Mouse (Mus musculus): ENCODE measurements at regions not wholly inside any gene's neighbourhood (a gene's known extent, or its start where the extent isn't known, plus 50 kb on each side); places are given as distances from the start of the nearest gene placed in this dataset.
A peak's percentile ranks its signal among the peaks of the same experiment; 100 is the strongest.

- H3K36me3 ChIP-seq (ENCODE audit: control insufficient read depth, insufficient read depth, low read length) = no peaks in the 10 kb centered on the region
- no peak overlapping the region for H3K27ac ChIP-seq (ENCODE audit: low read length)
- no peaks in the 10 kb centered on the region for H3K27me3 ChIP-seq (replicated peaks; ENCODE audit: control insufficient read depth, insufficient read depth, low read length)
- peaks cover 5% of the 10 kb centered on the region for H3K4me1 ChIP-seq (ENCODE audit: control insufficient read depth, insufficient read depth, low read length)
- ATAC-seq = no peak
- H3K4me3 ChIP-seq (ENCODE audit: low read length) = no peak overlapping the region
- H3K9ac ChIP-seq (ENCODE audit: low read depth, low read length) = no peak overlapping the region
- no peaks in the 10 kb centered on the region for H3K9me3 ChIP-seq (ENCODE audit: control insufficient read depth, low read length)
- H3K4me2 ChIP-seq (ENCODE audit: low read depth, low read length) = no peak overlapping the region
Observed at GRCm38 (mm10) chr8:126081279-126081678, 86.3 kb downstream of the Kcnk1 start.

GRCm38 (mm10) chr8:126082827-126083226 is 87.9 kb downstream of the Kcnk1 start:
- Histone ChIP-seq H3K36me3 (ENCODE audit: control insufficient read depth, insufficient read depth, low read length) (no peaks in the 10 kb centered on the region), H3K4me2 (ENCODE audit: low read depth, low read length) (no peak overlapping the region), H3K9ac (ENCODE audit: low read depth, low read length) (no peak overlapping the region), H3K4me1 (ENCODE audit: control insufficient read depth, insufficient read depth, low read length) (peaks cover 5% of the 10 kb centered on the region), H3K4me3 (ENCODE audit: low read length) (no peak overlapping the region), H3K9me3 (ENCODE audit: control insufficient read depth, low read length) (no peaks in the 10 kb centered on the region), H3K27me3 (replicated peaks; ENCODE audit: control insufficient read depth, insufficient read depth, low read length) (no peaks in the 10 kb centered on the region), H3K27ac (ENCODE audit: low read length) (no peak overlapping the region)
- ATAC-seq = no peak
- 65% methylated on average over 1 of the region's 1 CpGs for WGBS

DNA sequence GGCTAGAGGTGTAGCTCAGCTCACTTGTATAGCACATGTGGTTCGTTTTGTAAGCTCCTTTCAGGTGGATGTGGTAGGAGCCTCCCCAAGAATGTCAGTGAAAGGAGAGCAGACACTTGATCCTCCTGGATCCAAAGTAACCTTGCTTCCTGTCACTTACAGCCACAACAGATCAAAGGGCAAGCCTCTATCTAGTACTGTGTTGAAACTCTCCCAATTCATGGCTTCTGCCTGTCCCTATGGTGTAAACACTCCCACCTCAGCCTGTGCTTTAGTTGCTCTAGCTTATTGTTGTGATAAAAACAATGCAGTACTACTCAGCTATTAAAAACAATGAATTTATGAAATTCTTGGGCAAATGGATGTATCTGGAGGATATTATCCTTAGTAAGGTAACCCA is 95.8 kb downstream of the Kcnk1 start:
- 71% methylated on average over 1 of the region's 1 CpGs for WGBS
- H3K9ac ChIP-seq (ENCODE audit: low read depth, low read length) = no peak overlapping the region
- no peak overlapping the region for H3K4me2 ChIP-seq (ENCODE audit: low read depth, low read length)
- H3K27ac ChIP-seq (ENCODE audit: low read length) = no peak overlapping the region
- peak; percentile 57 for ATAC-seq
- no peaks in the 10 kb centered on the region for H3K4me1 ChIP-seq (ENCODE audit: control insufficient read depth, insufficient read depth, low read length)
- no peak overlapping the region for H3K4me3 ChIP-seq (ENCODE audit: low read length)
- no peaks in the 10 kb centered on the region for H3K36me3 ChIP-seq (ENCODE audit: control insufficient read depth, insufficient read depth, low read length)
- 0 out of 2 replicates have a peak, but pooled peaks cover 4% of the 10 kb centered on the region for H3K9me3 ChIP-seq (ENCODE audit: control insufficient read depth, low read length)
- no peaks in the 10 kb centered on the region for H3K27me3 ChIP-seq (replicated peaks; ENCODE audit: control insufficient read depth, insufficient read depth, low read length)

DNA sequence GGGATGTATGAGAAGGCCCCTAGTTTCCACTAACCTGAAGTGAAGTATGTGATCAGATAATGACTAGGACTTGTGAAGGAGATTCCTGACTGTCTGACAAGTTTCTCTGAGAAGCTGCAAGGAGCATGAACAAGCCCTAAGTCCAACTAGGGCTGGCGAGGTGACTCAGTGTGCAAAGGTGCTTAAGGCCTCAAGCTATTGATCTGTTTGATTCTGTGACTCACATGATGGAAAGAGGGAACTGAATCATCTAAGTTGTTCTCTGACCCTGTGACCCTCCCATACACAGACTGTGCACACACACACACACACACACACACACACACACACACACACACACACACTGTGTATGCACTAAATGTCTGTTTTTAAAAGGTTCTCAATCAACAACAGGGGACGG is 99.0 kb downstream of the Kcnk1 start:
- Histone ChIP-seq H3K27me3 (replicated peaks; ENCODE audit: control insufficient read depth, insufficient read depth, low read length) (no peaks in the 10 kb centered on the region), H3K27ac (ENCODE audit: low read length) (peak overlapping the region; percentile 61), H3K4me1 (ENCODE audit: control insufficient read depth, insufficient read depth, low read length) (no peaks in the 10 kb centered on the region), H3K9me3 (ENCODE audit: control insufficient read depth, low read length) (0 out of 2 replicates have a peak, but pooled peaks cover 4% of the 10 kb centered on the region), H3K9ac (ENCODE audit: low read depth, low read length) (no peak overlapping the region), H3K36me3 (ENCODE audit: control insufficient read depth, insufficient read depth, low read length) (no peaks in the 10 kb centered on the region), H3K4me2 (ENCODE audit: low read depth, low read length) (no peak overlapping the region), H3K4me3 (ENCODE audit: low read length) (no peak overlapping the region)
- WGBS = 68% methylated on average over 2 of the region's 2 CpGs
- peak; percentile 85 for ATAC-seq

DNA sequence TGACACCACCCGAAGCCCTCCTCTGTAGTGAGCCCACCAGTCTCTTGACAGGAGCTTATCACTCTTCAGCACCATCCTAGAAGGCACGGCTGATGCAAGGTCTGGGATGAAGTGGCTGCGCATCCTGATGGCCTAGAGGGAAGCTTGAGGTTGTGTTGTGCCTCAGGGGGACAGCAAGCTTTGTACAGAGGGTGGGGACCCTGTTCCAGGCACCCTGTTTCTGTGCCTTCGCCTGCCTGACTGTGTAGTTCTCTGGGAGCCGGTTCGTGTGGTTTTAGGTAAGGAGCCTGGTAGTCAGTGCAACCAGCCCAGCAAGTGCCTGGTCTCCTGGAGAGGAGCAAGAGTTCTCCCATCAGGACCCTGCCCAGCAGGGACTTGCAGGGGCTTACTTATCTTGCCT is 101.1 kb downstream of the Kcnk1 start:
- Histone ChIP-seq H3K27ac (ENCODE audit: low read length) (no peak overlapping the region), H3K4me1 (ENCODE audit: control insufficient read depth, insufficient read depth, low read length) (no peaks in the 10 kb centered on the region), H3K4me2 (ENCODE audit: low read depth, low read length) (no peak overlapping the region), H3K4me3 (ENCODE audit: low read length) (no peak overlapping the region), H3K9ac (ENCODE audit: low read depth, low read length) (no peak overlapping the region), H3K36me3 (ENCODE audit: control insufficient read depth, insufficient read depth, low read length) (no peaks in the 10 kb centered on the region), H3K9me3 (ENCODE audit: control insufficient read depth, low read length) (no peaks in the 10 kb centered on the region), H3K27me3 (replicated peaks; ENCODE audit: control insufficient read depth, insufficient read depth, low read length) (no peaks in the 10 kb centered on the region)
- WGBS = 69% methylated on average over 6 of the region's 6 CpGs
- ATAC-seq = no peak

GRCm38 (mm10) chr8:126096636-126097170 is 101.7 kb downstream of the Kcnk1 start:
- WGBS = 68% methylated on average over 9 of the region's 9 CpGs
- no peak for ATAC-seq
- Histone ChIP-seq H3K4me3 (ENCODE audit: low read length) (no peak overlapping the region), H3K4me2 (ENCODE audit: low read depth, low read length) (no peak overlapping the region), H3K4me1 (ENCODE audit: control insufficient read depth, insufficient read depth, low read length) (no peaks in the 10 kb centered on the region), H3K36me3 (ENCODE audit: control insufficient read depth, insufficient read depth, low read length) (no peaks in the 10 kb centered on the region), H3K27ac (ENCODE audit: low read length) (no peak overlapping the region), H3K9me3 (ENCODE audit: control insufficient read depth, low read length) (no peaks in the 10 kb centered on the region), H3K27me3 (replicated peaks; ENCODE audit: control insufficient read depth, insufficient read depth, low read length) (no peaks in the 10 kb centered on the region), H3K9ac (ENCODE audit: low read depth, low read length) (no peak overlapping the region)

DNA sequence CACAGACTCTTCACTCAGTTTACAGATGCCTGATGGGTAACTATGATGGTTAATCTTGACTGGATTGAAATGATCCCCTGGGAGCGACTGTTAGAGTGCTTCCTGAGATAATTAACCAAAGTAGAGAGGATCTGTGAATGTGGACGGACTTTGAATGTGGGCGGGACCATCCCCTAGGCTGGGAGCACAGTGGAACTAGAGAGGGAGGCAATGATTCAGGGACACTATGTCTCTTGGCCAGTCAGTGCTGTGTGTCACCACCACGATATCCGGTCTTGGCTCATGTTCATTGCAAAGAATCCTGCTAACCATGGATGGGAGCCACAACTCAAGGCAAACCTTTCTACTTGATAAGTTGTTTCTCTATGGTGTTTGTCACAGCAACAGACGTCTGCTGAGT is 103.9 kb downstream of the Kcnk1 start:
- H3K27ac ChIP-seq (ENCODE audit: low read length) = no peak overlapping the region
- no peak for ATAC-seq
- H3K36me3 ChIP-seq (ENCODE audit: control insufficient read depth, insufficient read depth, low read length) = no peaks in the 10 kb centered on the region
- H3K4me2 ChIP-seq (ENCODE audit: low read depth, low read length) = no peak overlapping the region
- H3K9me3 ChIP-seq (ENCODE audit: control insufficient read depth, low read length) = no peaks in the 10 kb centered on the region
- no peak overlapping the region for H3K4me3 ChIP-seq (ENCODE audit: low read length)
- H3K4me1 ChIP-seq (ENCODE audit: control insufficient read depth, insufficient read depth, low read length) = no peaks in the 10 kb centered on the region
- H3K27me3 ChIP-seq (replicated peaks; ENCODE audit: control insufficient read depth, insufficient read depth, low read length) = no peaks in the 10 kb centered on the region
- 80% methylated on average over 6 of the region's 6 CpGs for WGBS
- no peak overlapping the region for H3K9ac ChIP-seq (ENCODE audit: low read depth, low read length)

- no peaks in the 10 kb centered on the region for H3K27me3 ChIP-seq (replicated peaks; ENCODE audit: control insufficient read depth, insufficient read depth, low read length)
- no peak for ATAC-seq
- H3K27ac ChIP-seq (ENCODE audit: low read length) = no peak overlapping the region
- no peaks in the 10 kb centered on the region for H3K4me1 ChIP-seq (ENCODE audit: control insufficient read depth, insufficient read depth, low read length)
- no peak overlapping the region for H3K4me2 ChIP-seq (ENCODE audit: low read depth, low read length)
- no peaks in the 10 kb centered on the region for H3K9me3 ChIP-seq (ENCODE audit: control insufficient read depth, low read length)
- H3K4me3 ChIP-seq (ENCODE audit: low read length) = no peak overlapping the region
- H3K36me3 ChIP-seq (ENCODE audit: control insufficient read depth, insufficient read depth, low read length) = no peaks in the 10 kb centered on the region
- H3K9ac ChIP-seq (ENCODE audit: low read depth, low read length) = no peak overlapping the region
- WGBS = 71% methylated on average over 4 of the region's 4 CpGs
Observed at GRCm38 (mm10) chr8:126099889-126100288, 104.9 kb downstream of the Kcnk1 start.

GRCm38 (mm10) chr8:126105043-126105442 is 110.1 kb downstream of the Kcnk1 start:
- Histone ChIP-seq H3K4me1 (ENCODE audit: control insufficient read depth, insufficient read depth, low read length) (no peaks in the 10 kb centered on the region), H3K9me3 (ENCODE audit: control insufficient read depth, low read length) (no peaks in the 10 kb centered on the region), H3K27ac (ENCODE audit: low read length) (no peak overlapping the region), H3K4me2 (ENCODE audit: low read depth, low read length) (no peak overlapping the region), H3K4me3 (ENCODE audit: low read length) (no peak overlapping the region), H3K36me3 (ENCODE audit: control insufficient read depth, insufficient read depth, low read length) (no peaks in the 10 kb centered on the region), H3K27me3 (replicated peaks; ENCODE audit: control insufficient read depth, insufficient read depth, low read length) (no peaks in the 10 kb centered on the region), H3K9ac (ENCODE audit: low read depth, low read length) (no peak overlapping the region)
- 80% methylated on average over 3 of the region's 3 CpGs for WGBS
- ATAC-seq = no peak

DNA sequence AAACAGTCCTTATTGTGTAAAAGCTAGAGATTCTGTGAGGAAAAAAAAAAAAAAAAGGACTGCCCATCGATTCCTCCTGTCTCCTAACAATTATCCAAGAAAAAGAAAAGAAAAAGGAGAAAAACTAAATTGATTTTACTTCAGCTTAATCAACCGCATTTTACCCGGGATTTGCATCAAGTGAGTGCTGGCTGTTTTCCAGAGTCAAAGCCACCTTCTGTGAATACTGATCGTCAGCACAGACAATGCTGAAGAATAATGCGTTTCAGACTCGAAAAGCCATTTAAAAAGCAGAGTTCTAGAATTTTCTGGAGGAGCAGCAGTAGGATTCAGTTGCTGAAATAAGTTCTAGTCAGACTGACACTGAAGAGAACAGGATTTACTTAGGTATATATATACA is 131.1 kb downstream of the Kcnk1 start:
- no peak overlapping the region for H3K4me3 ChIP-seq (ENCODE audit: low read length)
- no peaks in the 10 kb centered on the region for H3K27me3 ChIP-seq (replicated peaks; ENCODE audit: control insufficient read depth, insufficient read depth, low read length)
- no peak for ATAC-seq
- no peak overlapping the region for H3K9ac ChIP-seq (ENCODE audit: low read depth, low read length)
- no peaks in the 10 kb centered on the region for H3K36me3 ChIP-seq (ENCODE audit: control insufficient read depth, insufficient read depth, low read length)
- 74% methylated on average over 6 of the region's 6 CpGs for WGBS
- H3K9me3 ChIP-seq (ENCODE audit: control insufficient read depth, low read length) = no peaks in the 10 kb centered on the region
- no peaks in the 10 kb centered on the region for H3K4me1 ChIP-seq (ENCODE audit: control insufficient read depth, insufficient read depth, low read length)
- H3K27ac ChIP-seq (ENCODE audit: low read length) = no peak overlapping the region
- no peak overlapping the region for H3K4me2 ChIP-seq (ENCODE audit: low read depth, low read length)

Data from intestine, embryonic 16.5 days (tissue).